Mouse (Mus musculus): ENCODE data around the gene Dnajc17.
A peak's percentile ranks its signal among the peaks of the same experiment; 100 is the strongest.

Gene Dnajc17

DNA sequence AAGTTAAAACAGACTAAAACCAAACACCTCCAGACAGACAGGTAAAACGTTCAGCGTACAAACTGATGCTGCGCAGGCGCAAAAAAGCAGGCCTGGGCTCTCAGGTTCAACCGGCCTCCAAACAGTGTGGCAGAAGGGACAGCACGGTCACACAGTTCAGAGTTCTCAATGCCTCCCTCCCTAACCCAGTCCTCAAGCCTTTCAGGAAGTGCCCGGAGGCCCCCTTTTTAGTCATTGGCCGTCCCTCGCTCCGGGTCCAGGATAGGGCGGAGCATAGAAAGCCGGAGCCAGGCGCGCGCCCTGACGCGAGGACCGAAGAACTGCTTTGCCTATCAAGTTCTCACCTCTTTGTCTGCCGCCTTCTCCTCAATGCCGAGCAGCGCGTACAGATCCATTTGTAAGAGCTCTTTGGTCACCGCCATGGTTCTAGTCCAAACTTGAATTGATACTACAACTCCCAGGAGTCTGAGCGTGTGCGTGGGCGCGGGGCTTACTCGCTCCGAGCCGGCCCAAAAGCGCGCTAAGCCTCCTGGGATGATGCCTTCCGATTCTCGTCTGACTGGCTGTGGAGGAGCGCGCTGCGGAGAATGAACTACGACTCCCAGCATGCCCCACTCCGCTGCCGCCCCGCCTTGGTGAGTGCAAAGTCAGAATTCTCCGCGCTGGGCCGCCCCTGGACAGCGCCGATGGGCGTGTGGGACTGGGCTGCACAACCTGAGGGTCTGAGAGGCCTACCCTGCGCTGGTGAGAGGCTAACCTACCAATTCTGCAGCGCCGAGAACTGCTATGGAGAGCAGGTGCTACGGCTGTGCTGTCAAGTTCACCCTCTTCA lies at the start of gene Dnajc17, which contains the start of gene Zfyve19:
Gene Dnajc17 (minus strand): TSS at position 452 of the 832 bp plus-strand sequence.
Gene Zfyve19 (plus strand): TSS at position 274 of the 832 bp plus-strand sequence.
- peak; percentile 99 for DNase-seq (ENCODE audit: low spot score)

DNA sequence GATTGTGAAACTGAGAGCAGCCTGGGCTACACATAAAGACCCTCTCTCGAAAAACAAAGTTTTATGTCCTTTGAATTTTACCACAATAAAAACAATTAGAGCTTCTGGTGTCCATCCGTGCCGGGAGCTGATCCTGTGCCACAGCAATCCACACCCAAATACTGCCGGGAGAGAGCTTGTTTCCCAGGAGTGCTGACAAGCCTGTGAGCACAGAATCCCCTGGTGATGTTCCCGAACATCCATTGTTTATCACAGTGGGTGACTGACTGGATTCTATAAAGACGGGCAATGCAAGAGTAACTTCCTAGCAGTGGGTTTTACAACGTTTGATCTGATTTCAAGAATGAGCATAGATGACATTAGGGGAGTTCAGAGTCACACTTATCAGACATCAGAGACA lies 46.4 kb upstream of the Dnajc17 start:
- DNase-seq (ENCODE audit: low spot score) = no peak

DNA sequence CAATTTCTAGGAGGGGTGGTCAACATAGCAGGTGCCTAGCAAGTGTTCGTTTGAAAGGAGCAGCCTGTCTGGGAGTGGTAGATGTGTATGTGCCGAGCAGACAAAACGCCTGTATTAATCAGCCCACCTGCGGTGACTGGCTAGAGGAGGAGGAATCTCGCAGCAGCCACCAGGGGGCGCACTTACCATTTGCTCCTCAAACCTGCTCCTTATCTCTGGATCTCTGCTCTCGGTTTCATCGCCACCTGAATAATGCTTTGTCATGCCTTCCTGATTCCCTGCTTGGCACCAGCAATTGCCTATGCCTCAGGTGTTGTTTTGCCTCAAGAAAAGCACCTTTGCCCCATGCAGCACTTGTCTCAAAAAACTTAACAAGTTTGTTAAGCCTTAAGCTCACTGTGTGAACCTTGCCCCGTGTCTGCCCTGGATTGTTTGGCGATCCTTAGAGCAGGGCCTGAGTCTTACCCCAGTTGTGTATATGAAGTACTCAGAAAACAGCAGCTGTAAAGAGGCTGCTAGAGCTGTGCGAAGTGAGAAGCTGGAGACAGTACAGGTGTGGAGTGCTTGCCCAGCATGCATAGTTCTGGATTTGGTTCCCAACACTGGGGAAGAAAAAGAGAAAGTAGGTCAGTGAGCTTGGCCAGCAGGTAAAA lies 42.4 kb upstream of the Dnajc17 start:
- peak; percentile 91 for DNase-seq (ENCODE audit: low spot score)

DNA sequence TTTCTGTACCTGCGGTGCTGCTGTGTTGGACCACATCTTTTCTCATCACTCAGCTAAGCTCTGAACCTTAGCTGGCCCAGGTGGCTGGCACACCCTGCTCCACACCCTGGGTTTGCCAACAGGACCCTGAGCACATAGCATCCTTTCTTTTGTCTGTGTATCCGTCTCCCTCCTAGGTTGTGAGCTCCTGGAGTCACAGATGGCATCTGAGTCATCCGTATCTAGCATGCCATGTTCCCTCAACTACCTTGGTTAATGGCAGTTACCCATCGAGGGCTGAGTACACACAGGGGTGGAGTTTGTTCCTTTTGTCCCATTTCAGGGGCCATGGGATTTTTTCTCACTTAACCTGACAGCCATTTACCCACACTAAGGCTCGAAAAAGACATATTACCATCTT lies 41.8 kb upstream of the Dnajc17 start:
- no peak for DNase-seq (ENCODE audit: low spot score)

DNA sequence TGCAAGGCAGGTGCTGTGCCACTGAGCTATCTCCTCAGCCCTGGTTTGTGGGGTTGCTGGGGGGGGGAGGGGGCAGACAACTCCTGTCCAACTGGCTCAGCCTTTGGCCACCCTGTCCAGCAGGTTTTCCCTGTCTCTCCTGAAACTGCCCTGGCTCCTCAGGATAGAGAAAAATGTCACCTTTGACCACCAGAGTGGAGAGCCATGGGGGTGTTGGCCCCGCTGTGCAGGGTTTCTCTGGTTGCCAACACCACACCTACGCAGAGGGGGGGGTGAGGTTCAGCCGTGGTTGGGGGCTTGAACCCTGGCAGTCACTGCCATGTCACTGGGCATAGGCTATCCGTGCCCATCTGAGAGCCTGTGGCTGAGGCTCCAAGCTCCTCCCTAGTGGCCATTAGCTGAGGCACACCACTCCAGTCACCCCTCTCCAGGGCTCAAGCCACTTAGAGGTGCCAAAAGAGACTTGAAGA lies 41.0 kb upstream of the Dnajc17 start:
- no peak for DNase-seq (ENCODE audit: low spot score)

DNA sequence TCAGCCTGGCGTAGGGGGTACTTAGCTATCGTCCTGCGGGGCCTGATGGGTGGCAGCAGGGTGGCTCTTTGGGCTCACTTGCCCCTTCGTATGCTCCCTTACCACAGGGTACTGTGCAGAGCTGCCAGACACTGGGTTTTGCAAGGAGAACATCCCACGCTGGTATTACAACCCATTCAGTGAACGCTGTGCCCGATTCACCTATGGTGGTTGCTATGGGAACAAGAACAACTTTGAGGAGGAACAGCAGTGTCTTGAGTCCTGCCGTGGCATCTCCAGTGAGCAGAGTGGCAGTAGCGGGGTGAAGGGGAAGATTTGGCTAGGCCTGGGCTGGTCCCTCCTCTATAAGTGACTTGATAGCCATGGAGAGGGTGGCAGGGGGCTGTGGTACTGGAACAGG lies 39.3 kb upstream of the Dnajc17 start:
- no peak for DNase-seq (ENCODE audit: low spot score)

DNA sequence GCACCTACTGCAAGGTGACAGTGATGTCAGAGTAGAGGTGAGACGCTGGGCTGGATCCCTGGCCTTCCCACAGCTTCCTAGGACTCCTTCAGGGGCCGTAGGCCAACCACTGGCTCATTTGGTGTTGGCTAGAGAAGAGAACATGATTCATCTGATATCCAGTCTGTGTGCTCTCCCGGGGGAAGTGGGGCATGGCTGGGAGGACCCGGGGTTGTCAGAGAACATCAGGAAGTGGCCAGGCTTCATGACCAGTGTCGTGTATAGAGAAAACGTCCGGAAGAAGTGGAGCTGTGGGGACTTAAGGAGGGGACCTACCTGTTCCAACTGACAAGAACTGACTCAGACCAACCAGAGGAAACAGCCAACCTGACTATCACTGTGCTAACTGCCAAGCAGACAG lies 36.7 kb upstream of the Dnajc17 start:
- DNase-seq (ENCODE audit: low spot score) = no peak

DNA sequence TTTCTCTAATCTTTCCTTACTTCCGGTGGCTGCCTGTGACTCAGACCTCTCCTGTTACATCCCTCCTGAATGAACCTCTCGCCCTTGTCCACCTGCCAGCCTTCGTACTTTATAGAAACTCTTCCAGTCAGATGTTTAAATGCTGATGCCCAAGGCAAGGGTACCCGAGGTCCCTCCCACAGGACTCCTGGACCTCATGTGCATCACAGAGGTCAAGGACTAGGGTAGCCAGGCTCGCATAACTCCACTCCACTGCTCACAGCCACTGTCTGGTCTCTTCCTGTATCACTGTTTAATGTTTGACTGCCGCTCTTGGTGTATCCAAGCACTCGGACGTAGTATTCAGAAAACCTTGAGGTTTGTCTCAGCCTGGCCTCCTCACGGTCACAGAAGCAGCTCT lies 34.0 kb upstream of the Dnajc17 start:
- no peak for DNase-seq (ENCODE audit: low spot score)

DNA sequence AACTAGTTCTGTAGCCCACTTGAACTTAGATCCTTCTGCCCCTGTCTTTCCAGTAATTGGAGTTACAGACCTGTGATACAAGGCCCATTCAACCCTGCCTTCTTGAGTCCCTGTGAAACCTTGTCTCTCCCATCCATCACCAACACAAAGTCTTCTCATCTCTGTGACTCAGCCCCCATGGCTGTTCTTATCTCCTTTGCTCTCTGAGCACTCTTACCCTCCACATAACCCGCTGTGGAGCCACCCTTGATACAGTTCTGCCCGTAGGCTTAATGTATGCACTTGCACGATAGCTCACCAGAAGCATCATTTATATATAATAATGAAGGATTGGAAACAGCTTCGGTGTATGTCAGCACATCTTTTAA lies 32.2 kb upstream of the Dnajc17 start:
- DNase-seq (ENCODE audit: low spot score) = no peak

DNA sequence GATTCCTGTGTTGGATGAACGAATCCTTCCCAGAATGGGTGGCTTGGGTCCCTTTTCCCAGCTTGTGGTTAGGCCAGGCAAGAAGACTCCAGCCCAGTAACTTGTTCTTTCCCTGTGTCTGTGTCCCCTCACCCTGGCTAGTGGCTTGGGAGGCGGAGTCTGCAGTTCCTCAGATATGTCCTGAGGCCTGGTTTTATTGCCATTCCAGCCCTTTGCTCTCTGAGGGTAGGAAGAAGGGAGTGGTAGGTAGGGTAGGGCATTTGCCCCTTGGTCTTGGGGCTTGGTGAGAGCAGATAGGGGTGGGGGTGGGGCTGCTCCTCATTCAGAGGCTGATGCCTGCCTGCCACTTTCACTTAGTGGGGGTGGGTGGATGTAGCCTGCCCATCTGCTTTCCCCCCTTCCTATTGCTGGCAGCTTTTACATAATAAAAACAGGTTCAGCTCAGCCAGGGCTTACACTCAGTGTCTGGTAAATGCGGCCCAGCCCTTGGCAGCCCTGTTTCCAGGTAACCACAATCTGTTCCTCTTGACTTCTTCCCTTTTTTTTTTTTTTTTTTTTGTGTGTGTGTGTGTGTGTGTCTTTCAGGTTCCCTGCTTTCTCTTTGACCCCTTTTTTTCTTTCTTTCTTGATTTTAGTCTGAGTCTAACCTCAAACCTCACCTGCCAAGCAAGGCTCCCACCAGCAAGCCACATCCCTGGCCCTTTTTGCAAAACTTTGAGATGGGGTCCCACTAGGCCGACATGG lies 31.7 kb upstream of the Dnajc17 start:
- no peak for DNase-seq (ENCODE audit: low spot score)

DNA sequence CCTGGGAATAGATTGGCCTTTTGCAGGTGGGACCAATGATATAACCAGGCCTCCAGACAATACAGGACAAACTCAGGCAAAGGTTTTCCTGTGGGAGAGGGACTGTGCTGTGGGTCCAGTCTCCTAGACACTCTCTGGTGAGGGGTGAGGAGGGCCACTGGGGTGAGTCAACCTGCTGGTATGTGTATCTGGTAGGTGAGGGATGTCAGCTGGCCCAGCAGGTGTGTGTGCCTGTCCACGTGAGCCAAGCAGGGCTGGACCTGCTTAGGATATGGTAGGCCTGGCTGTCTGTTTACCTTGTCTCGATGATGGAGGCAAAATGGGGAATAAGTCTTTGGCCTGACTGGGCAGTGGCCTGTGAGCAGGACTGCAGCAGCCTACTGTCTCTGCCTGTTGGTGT lies 30.1 kb upstream of the Dnajc17 start:
- DNase-seq (ENCODE audit: low spot score) = no peak

DNA sequence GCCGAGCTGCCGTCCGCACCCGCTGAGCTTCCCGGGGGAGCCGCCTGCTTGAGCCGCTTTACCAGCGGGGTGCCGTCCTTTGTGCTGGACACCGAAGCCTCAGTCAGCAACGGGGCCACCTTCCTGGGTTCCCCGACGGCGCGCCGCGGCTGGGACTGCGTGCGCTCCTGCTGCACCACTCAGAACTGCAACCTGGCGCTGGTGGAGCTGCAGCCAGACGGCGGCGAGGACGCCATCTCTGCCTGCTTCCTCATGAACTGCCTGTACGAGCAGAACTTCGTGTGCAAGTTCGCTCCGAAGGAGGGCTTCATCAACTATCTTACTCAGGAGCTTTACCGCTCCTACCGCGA lies 29.3 kb upstream of the Dnajc17 start:
- DNase-seq (ENCODE audit: low spot score) = no peak

DNA sequence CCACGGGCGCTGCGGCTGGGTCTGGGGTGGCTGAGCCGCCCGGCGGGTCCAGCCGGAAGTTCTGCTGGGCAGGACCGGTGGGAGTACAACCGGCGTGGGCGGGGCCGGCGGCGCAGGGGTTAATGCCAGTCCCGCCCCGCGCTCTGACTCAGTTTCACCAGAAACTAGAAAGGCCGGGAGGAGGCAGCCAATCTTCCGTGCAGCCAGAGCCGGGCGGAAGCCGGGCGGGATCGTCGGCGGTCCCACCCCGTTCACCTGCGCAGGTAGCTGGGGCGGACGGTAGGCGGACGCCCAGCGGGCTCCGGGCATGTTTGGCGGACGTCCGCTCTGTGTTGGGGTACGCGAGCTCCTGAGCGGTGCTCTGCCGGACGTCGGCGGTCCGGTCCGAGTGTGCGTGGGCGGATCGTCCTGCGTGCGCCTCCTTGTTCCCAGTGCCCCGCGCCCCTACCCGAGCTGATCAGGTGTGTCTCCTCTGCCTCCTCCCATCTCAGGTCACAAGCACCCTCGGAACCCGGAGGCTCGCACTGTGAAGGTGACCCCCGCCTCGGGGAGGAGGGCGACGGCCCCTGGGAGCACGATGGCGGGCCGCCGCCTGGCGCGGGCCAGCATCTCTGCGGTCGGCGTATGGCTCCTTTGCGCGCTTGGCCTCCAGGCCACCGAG lies 28.7 kb upstream of the Dnajc17 start, which contains the start of gene Spint1:
Gene Spint1 (plus strand): TSS at position 153 of the 661 bp plus-strand sequence.
- no peak for DNase-seq (ENCODE audit: low spot score)

DNA sequence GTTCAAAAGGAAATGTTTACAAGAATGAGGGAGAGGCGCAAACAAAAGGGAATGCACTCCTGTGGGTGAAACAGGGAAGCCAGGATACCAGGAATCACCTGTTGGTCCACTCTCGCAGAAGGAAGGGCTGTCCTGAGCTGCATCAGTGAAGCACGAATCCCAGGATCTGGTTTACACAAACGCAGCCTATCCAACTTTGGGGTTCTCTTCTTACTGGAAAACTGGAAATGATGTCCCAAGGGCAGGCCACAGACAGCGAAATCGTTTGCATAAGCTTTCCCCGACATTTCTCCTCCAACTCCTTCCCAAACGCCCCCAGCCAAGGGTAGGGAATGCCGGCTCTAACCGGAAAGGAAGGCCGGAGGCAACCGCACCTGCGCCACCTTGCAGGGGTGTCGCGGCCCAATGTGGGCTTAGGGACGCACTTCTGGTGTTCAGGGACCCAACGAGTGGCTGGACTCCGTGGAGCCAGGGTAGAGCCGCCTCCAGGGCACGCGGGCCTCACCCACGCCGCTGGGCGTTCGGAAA lies 28.2 kb upstream of the Dnajc17 start:
- DNase-seq (ENCODE audit: low spot score) = no peak

DNA sequence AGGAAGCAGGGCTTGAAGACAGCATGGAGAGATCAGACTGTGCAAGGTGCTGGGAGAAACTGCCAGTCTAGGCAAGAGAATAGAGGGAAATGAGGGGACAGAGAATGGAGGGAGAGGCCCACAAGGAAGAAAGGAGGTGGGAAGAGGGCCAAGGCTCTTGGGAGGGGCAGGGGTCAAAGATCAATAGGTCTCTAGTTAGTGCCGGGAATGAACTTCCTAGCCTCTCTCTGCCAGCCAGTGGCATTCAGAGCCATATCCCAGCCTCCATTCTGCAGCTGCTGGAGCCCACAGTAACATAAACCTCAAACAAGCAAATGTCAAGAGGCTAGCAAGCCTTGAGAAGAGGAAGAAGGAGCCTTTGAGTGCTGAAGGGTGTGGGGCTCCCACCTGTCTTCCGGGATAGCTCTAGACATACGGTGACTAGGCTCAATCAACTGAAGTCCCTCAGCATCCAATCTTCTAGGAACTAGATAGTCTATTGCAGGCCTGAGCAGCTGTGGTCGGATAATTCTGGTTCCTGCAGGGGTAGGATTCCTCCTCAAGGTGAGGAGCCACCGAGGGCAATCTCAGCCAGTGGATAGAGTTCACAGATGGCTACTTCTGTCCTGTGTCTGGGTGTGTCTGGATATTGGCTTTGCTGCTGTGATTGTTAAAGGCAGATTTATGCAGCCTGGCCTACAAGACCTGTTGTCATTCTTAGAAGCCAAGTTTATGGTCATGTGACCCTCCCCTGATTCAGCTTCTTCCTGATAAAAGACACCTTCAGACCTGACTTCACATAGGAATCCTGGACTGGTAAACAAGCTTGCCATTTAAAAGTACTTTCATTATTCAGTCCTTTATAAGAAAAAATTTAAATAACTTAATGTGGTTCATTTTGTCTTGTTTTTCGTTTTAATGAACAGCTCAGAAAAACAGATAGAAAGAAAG lies 21.4 kb upstream of the Dnajc17 start, which contains the start of gene Ppp1r14d:
Gene Ppp1r14d (minus strand): TSS at position 132 of the 930 bp plus-strand sequence.
- DNase-seq (ENCODE audit: low spot score) = no peak

DNA sequence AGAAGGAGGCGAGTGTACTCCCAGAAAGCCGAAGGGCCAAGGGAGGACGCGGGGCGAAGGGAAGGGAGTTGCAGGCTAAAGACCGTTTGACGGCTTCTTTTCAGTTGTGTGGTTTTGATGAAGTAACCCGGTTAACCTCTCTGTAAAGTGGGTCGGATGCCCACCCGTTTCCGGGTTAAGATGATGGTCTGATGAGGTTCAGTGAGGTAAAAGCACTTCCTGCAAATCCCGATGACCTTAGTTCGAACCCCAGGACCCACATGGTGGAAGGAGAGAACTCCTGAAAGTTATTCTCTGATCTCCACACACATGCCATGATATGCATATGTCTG lies 547 bp upstream of the Dnajc17 start:
- DNase-seq (ENCODE audit: low spot score) = no peak

DNA sequence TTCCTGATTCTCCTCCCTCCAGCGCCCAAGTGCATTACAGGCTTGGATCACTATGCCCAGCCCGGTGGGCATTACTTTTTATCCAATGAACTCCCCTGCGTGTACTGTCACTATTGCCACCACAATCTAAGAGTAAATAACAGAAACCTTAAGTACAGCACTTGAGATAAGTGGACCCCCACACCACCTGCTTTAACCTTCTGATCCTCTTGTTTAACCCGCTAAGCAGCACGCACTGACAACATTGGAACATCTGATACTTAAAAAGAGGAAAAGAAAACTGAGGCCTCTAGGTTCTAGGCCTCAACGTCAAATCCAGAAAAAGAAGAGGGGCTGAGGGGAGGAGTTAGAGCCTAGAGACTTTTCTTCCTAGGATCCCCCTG lies 643 bp downstream of the Dnajc17 start:
- no peak for DNase-seq (ENCODE audit: low spot score)

DNA sequence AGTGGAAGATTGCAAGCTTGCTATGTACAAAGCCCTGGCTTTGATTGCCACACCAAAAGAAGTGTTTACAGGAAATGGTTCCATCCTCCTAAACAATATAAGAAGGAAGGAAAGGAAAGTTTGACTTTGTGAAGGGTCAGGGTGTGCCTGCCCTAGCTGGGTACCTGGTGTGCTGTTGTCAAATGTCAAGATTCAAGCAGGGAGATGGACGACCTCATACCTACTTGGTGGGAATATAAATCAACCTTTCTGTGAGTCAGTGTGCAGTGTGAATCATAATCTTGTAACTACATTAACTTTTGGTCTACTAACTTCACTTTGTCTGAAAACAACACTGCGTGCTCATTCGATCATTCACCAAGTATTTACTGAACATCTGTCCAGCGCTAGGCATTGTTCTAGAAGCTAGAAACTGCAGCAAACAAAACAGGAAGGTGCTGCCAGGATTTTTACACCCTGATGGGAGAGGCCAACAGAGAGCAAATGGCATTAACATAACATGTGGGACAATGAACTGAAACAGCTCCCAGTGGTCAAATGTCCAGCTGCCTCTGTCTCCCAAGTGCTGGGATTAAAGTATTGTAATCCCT lies 4.6 kb downstream of the Dnajc17 start:
- DNase-seq (ENCODE audit: low spot score) = peak; percentile 92

DNA sequence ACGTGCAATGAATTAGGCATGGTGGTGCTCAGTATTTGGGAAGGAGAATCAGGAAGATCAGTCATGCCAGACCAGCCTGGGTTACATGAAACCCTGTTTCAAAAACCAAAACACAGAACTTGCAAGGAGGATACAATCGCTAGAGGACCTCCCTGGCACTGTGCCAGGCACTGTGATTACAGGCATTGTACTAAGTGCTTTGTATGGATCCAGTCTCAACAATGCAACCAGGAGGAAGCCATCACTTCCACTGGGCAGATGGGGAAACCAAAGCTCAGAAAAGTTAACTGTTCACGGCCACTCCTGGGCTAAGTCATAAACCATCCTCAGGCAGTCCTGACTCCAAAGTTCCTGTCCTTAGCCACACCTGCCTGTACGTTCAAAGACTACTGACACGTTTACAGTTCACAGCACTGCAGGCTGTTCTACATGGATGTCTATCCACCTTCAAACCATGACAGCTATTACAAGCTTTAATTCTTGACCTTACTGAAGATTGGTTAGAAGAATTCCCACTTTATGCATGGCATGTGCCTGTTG lies 5.6 kb downstream of the Dnajc17 start:
- no peak for DNase-seq (ENCODE audit: low spot score)

DNA sequence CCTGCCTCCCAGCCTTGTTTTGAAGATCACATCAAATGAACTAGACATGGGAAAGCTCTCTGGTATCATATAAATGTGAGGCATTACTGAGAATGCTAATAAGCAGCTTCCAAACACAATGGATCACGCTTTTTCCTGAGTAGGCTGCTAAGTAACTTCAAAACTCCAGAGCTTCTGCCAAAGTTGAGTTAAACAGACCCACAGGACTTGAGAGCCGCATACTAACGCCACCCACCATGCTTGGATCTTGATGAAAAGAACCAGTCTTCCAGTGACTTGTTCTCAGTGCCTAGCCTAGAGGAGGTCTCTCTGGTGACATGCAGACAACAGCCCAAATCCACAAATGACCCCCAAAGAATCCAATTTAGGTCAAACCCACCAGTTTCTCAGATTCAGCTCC lies 9.7 kb downstream of the Dnajc17 start:
- DNase-seq (ENCODE audit: low spot score) = no peak

All from adipocyte (in vitro differentiated cells).